Mouse (Mus musculus): ENCODE data around the gene Dimt1.

GRCm38 (mm10) chr13:106945518-106945917 lies 1.4 kb upstream of the Dimt1 start:
- no peak for TF ChIP-seq CTCF (conservative IDR thresholded peaks at IDR 0.05; ENCODE audit: low read length)
- TF ChIP-seq POU5F1 (IDR thresholded peaks at IDR 0.05; ENCODE audit: borderline replicate concordance, low read length) = no peak

All from E14TG2a.4 (cell line).